Mouse (Mus musculus) heart, postnatal 0 days (tissue): Measurements from ENCODE around the gene Zfp442. TPM values are rescaled to one million over a fixed set of nuclear protein-coding genes. Genes with fewer than 3 reads are reported as not detected.
"Not testable (repeated sequence)": the region's sequence is repeated elsewhere in the genome, so short reads cannot be mapped to it uniquely, and the experiment has no call there.

Experiments used
- ATAC-seq: fragments of 200-750 bp; cut with Nextera tagmentation; 2 replicates; pipeline ENCODE4 v1.8.0; 2017; ENCODE audit warnings: low read depth, moderate number of reproducible peaks, moderate library complexity; ENCODE audit not compliant: insufficient read depth
- DNase-seq: peaks from one replicate; pipeline ENCODE4 v3.0.0-alpha.2; 2016; ENCODE audit warnings: low spot score
- H3K27ac ChIP-seq: fragments of 300-500 bp; sonication (generic); 2 replicates; pipeline ENCODE4 v1.5.1; 2014; ENCODE audit warnings: low read depth, mild to moderate bottlenecking
- H3K27me3 ChIP-seq: fragments of 300-500 bp; sonication (generic); 2 replicates; pipeline ENCODE4 v1.6.1; 2014; ENCODE audit warnings: low read length, mixed read lengths; ENCODE audit not compliant: control insufficient read depth, insufficient read depth
- H3K36me3 ChIP-seq: fragments of 300-500 bp; sonication (generic); replicated peaks from 2 replicates; pipeline ENCODE4 v1.6.1; 2014; ENCODE audit warnings: low read length, mixed read lengths; ENCODE audit not compliant: control insufficient read depth, insufficient read depth
- H3K4me1 ChIP-seq: fragments of 300-500 bp; sonication (generic); 2 replicates; pipeline ENCODE4 v1.6.1; 2014; ENCODE audit warnings: antibody characterized with exemption; ENCODE audit not compliant: control insufficient read depth, insufficient read depth
- H3K4me2 ChIP-seq: fragments of 300-500 bp; sonication (generic); 2 replicates; pipeline ENCODE4 v1.6.1; 2014; ENCODE audit warnings: low read depth, mild to moderate bottlenecking, low read length, moderate library complexity
- H3K4me3 ChIP-seq: fragments of 300-500 bp; sonication (generic); 2 replicates; pipeline ENCODE4 v1.5.1; 2014; ENCODE audit warnings: low read depth, low read length
- H3K9ac ChIP-seq: fragments of 300-500 bp; sonication (generic); replicated peaks from 2 replicates; pipeline ENCODE4 v1.6.1; 2014; ENCODE audit warnings: low read depth, low read length, mixed read lengths
- H3K9me3 ChIP-seq: fragments of 300-500 bp; sonication (generic); replicated peaks from 2 replicates; pipeline ENCODE4 v1.6.1; 2016; ENCODE audit warnings: low read length; ENCODE audit not compliant: control insufficient read depth
- CTCF ChIP-seq: IDR thresholded peaks from 2 replicates; pipeline ENCODE4 v1.5.1; 2016; ENCODE audit warnings: antibody characterized with exemption, control low read depth, low read depth
- WGBS: fragments of 180-500 bp; shearing (Covaris S2); extraction: QIAGEN DNeasy Blood & Tissue Kit; methylation state at CpG from one replicate; pipeline ENCODE4 v1.1.7; 2014; 5-methylcytosine and 5-hydroxymethylcytosine counted together
- polyA plus RNA-seq: library from polyadenylated mRNA; unstranded; fragments of >200 nt; fragmentation: Nextera tagmentation; extraction: Ambion mirVana; gene quantifications from 2 replicates; pipeline ENCODE4 v1.2.1, GENCODE M21; 2015
- total RNA-seq: library from RNA; depleted of rRNA; stranded (reverse); fragments of >200 nt; gene quantifications from 2 replicates; pipeline ENCODE4 v1.2.3, GENCODE M21; 2014; ENCODE audit warnings: low replicate concordance; rRNA removed

Gene Zfp442
- total RNA-seq (0.95 and 1.9 TPM in 2 replicates), polyA plus RNA-seq (3.0 and 4.1 TPM in 2 replicates)

GRCm38 (mm10) chr2:150451180-150451919, at the start of gene Zfp442:
TSS of gene Zfp442 (minus strand) at chr2:150451486.
- Histone ChIP-seq H3K4me2 (peak within 1 kb of the TSS; percentile 51), H3K4me3 (peak within 1 kb of the TSS; percentile 55), H3K27ac (peak within 1 kb of the TSS; percentile 48)
- not testable (repeated sequence) for H3K4me1 ChIP-seq, H3K36me3 ChIP-seq, H3K9me3 ChIP-seq, H3K27me3 ChIP-seq, H3K9ac ChIP-seq
- DNase-seq: peak; percentile 22
- under 1% methylated on average over 18 of the region's 18 CpGs for WGBS
- ATAC-seq: peak; percentile 96

DNA sequence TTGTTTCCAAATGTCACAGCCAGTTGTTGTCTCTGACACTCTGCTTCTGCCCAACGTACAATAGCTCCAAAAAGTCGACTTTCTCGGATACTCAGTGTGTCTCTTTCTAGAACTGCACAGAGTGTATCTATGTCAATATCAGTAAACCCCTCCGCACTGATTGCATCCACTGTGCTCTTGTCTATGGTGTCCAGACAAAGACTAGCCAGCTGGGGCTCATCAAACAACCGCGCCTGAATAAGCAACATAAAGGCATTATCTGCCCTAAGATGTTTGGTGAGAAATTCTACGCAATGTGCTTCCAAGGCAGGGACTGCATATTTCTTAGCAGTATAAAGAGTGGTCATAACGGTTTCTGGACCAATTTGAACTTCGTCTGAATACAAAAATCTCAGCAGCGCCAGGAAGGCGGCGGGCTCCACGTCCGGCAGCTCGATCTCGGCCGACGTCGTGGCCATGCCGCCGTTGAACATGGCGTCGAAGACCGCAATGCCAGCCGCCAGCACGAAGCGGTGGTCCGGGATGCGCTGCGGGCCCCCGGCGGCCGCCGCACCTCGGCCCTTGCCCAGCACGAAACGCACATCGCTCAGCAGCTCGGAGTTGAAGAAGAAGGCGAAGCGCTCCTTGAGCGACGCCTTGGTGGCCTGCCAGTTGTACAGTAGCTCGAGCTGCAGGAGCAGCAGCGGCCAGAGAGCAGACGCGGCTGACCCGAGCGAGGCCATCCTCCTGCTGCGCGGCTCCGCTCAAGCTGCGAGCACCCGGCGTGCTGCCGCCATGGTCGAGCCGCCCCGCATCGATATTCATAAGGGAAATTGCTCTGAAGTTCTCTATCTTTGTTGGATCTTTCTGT, 49.1 kb upstream of the Zfp442 start:
- H3K4me1 ChIP-seq, DNase-seq, H3K9me3 ChIP-seq, H3K27me3 ChIP-seq, ATAC-seq, H3K9ac ChIP-seq, H3K27ac ChIP-seq, H3K36me3 ChIP-seq: not testable (repeated sequence)
- peak overlapping the region; percentile 22; the same call in 1 of the 2 replicates for H3K4me3 ChIP-seq
- WGBS: 33% methylated on average over 60 of the region's 60 CpGs
- peak overlapping the region; percentile 42; the same call in 1 of the 2 replicates for H3K4me2 ChIP-seq

DNA sequence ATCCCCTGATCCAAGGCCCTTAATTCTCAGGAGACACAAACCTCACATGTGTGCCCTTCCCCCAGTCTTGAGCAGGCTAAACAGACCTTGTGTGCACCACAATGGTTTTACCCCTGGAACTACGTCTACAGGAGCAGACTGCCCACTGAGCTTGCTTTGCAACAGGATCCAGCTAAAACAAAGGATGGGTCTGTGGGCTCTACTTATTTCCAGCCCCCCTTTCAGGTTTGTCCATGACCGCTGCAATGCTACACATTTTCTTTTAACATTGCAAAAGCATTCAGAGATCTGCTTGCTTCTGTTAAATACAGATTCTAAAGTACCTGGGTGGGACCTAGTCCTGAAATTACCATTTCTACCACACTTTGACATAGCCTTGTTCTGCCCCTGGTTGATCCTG, 41.7 kb upstream of the Zfp442 start:
- ATAC-seq: no peak
- WGBS: 77% methylated on average over 2 of the region's 2 CpGs

GRCm38 (mm10) chr2:150484939-150485778, 33.9 kb upstream of the Zfp442 start, which contains the start of gene Zfp345:
TSS of gene Zfp345 (minus strand) at chr2:150485091.
- not testable (repeated sequence) for H3K4me2 ChIP-seq, ATAC-seq, H3K27me3 ChIP-seq, H3K9ac ChIP-seq, H3K27ac ChIP-seq, H3K9me3 ChIP-seq, H3K4me1 ChIP-seq, H3K4me3 ChIP-seq, H3K36me3 ChIP-seq, DNase-seq
- 54% methylated on average over 7 of the region's 8 CpGs for WGBS

More for the DNA sequence above, 41.7 kb upstream of the Zfp442 start:
- Histone ChIP-seq H3K4me1 (no peaks in the 10 kb centered on the region), H3K27me3 (no peaks in the 10 kb centered on the region), H3K4me3 (no peak overlapping the region), H3K9ac (no peak overlapping the region), H3K36me3 (no peaks in the 10 kb centered on the region), H3K4me2 (no peak overlapping the region), H3K9me3 (no peaks in the 10 kb centered on the region), H3K27ac (no peak overlapping the region)
- no peak for DNase-seq
- TF ChIP-seq CTCF: no peak

DNA sequence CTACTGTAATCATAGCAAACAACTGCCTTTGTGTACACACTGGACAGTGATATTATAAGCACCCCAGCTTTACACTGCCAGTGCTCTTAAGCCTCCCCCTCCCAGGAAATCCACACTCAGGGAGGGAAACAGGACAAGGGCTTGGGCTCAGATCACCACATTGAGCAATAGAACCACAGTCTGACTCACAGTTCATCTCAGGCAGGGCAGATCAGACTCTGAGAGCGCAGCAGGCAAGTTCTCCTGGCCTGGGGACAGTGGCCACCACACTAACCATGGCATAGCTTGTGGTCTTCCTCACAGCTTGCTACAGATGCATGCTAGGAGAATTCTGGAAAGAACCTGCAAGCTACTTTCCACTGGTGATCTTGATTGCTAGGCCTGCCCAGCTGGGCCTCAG, 12.2 kb downstream of the Zfp442 start:
- H3K27me3 ChIP-seq, ATAC-seq, H3K9me3 ChIP-seq, H3K4me3 ChIP-seq, H3K36me3 ChIP-seq, H3K4me1 ChIP-seq, H3K27ac ChIP-seq, H3K9ac ChIP-seq, H3K4me2 ChIP-seq, DNase-seq: not testable (repeated sequence)
- 90% methylated on average over 1 of the region's 1 CpGs for WGBS

DNA sequence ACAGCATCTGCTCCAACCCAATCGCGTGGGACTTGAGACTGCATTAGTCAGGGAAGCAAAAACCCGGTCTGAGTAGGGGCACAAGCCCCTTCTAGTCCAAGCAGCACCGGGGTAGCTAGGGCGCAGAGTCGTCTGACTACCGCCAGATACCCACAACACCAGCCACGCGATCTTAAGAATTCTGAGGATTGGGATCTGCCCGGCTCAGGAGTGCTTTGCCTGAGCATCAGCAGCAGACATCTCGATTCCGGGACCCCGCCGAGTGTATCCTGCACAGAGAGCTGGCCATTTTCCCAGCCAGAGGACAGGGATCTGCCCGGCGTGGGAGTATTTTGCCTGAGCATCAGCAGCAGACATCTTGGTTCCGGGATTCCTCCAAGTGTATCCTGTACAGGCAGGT, 39.1 kb downstream of the Zfp442 start:
- H3K27me3 ChIP-seq, H3K9ac ChIP-seq, H3K4me1 ChIP-seq, H3K27ac ChIP-seq, ATAC-seq, H3K4me3 ChIP-seq, DNase-seq, H3K36me3 ChIP-seq, H3K4me2 ChIP-seq: not testable (repeated sequence)
- peaks cover 22% of the 10 kb centered on the region for H3K9me3 ChIP-seq
- 86% methylated on average over 17 of the region's 17 CpGs for WGBS
